Mouse (Mus musculus) lung, embryonic 16.5 days (tissue): ENCODE measurements around the gene Ddx25. TPM values are rescaled to one million over a fixed set of nuclear protein-coding genes. Genes with fewer than 3 reads are reported as not detected.

Experiments
- ATAC-seq: fragments of 200-750 bp; cut with Nextera tagmentation; 2 replicates; pipeline ENCODE4 v1.8.0; 2017; ENCODE audit warnings: low read depth, mild to moderate bottlenecking, moderate library complexity
- H3K27ac ChIP-seq: fragments of 300-500 bp; sonication (generic); 2 replicates; pipeline ENCODE4 v1.5.1; 2014; ENCODE audit warnings: mild to moderate bottlenecking, control low read depth, low read length
- H3K27me3 ChIP-seq: fragments of 300-500 bp; sonication (generic); 2 replicates; pipeline ENCODE4 v1.6.1; 2014; ENCODE audit warnings: low read depth, low read length, mixed read lengths; ENCODE audit not compliant: control insufficient read depth, insufficient read depth
- H3K36me3 ChIP-seq: fragments of 300-500 bp; sonication (generic); 2 replicates; pipeline ENCODE4 v1.6.1; 2014; ENCODE audit warnings: low read length; ENCODE audit not compliant: control insufficient read depth, insufficient read depth
- H3K4me1 ChIP-seq: fragments of 300-500 bp; sonication (generic); replicated peaks from 2 replicates; pipeline ENCODE4 v1.6.1; 2014; ENCODE audit warnings: low read length, mixed read lengths; ENCODE audit not compliant: control insufficient read depth, insufficient read depth
- H3K4me2 ChIP-seq: fragments of 300-500 bp; sonication (generic); 2 replicates; pipeline ENCODE4 v1.6.1; 2014; ENCODE audit warnings: low read depth, low read length, control low read depth
- H3K4me3 ChIP-seq: fragments of 300-500 bp; sonication (generic); 2 replicates; pipeline ENCODE4 v1.5.1; 2014; ENCODE audit warnings: mild to moderate bottlenecking, low read length, control low read depth
- H3K9ac ChIP-seq: fragments of 300-500 bp; sonication (generic); 2 replicates; pipeline ENCODE4 v1.6.1; 2014; ENCODE audit warnings: low read length, control low read depth
- H3K9me3 ChIP-seq: fragments of 300-500 bp; sonication (generic); 2 replicates; pipeline ENCODE4 v1.6.1; 2016; ENCODE audit warnings: low read length; ENCODE audit not compliant: control insufficient read depth
- WGBS: fragments of 180-500 bp; shearing (Covaris S2); extraction: QIAGEN DNeasy Blood & Tissue Kit; methylation state at CpG from one replicate; pipeline ENCODE4 v1.1.7; 2014; 5-methylcytosine and 5-hydroxymethylcytosine counted together
- polyA plus RNA-seq: library from polyadenylated mRNA; unstranded; fragments of >200 nt; fragmentation: Nextera tagmentation; extraction: Ambion mirVana; gene quantifications from 2 replicates; pipeline ENCODE4 v1.2.1, GENCODE M21; 2015

Gene Ddx25
- polyA plus RNA-seq, 1 experiment from 2014 or later = 0.77 TPM

- no peak overlapping the region for H3K4me2 ChIP-seq
- no peak overlapping the region for H3K4me3 ChIP-seq
- WGBS = 85% methylated on average over 5 of the region's 5 CpGs
- no peak overlapping the region for H3K27ac ChIP-seq
- no peaks in the 10 kb centered on the region for H3K27me3 ChIP-seq
- H3K36me3 ChIP-seq = peaks cover 28% of the 10 kb centered on the region
- H3K9me3 ChIP-seq = no peaks in the 10 kb centered on the region
- ATAC-seq = no peak
- H3K9ac ChIP-seq = no peak overlapping the region
- peaks cover 15% of the 10 kb centered on the region for H3K4me1 ChIP-seq
Observed at GRCm38 (mm10) chr9:35564536-35565240, 6.4 kb upstream of the Ddx25 start.

GRCm38 (mm10) chr9:35561583-35561982 is 3.3 kb upstream of the Ddx25 start:
- Histone ChIP-seq H3K36me3 (peaks cover 19% of the 10 kb centered on the region), H3K27me3 (no peaks in the 10 kb centered on the region; the same call in 1 of the 2 replicates), H3K9me3 (no peaks in the 10 kb centered on the region), H3K4me2 (no peak overlapping the region), H3K4me3 (no peak overlapping the region), H3K9ac (no peak overlapping the region), H3K4me1 (peaks cover 16% of the 10 kb centered on the region), H3K27ac (no peak overlapping the region)
- 86% methylated on average over 6 of the region's 6 CpGs for WGBS
- no peak for ATAC-seq

GRCm38 (mm10) chr9:35561076-35561475 is 2.7 kb upstream of the Ddx25 start:
- H3K4me1 ChIP-seq = peaks cover 16% of the 10 kb centered on the region
- H3K9me3 ChIP-seq = no peaks in the 10 kb centered on the region
- H3K36me3 ChIP-seq = peaks cover 15% of the 10 kb centered on the region
- no peak for ATAC-seq
- H3K27me3 ChIP-seq = peaks cover under 1% of the 10 kb centered on the region; the same call in 1 of the 2 replicates
- no peak overlapping the region for H3K9ac ChIP-seq
- 92% methylated on average over 11 of the region's 11 CpGs for WGBS
- H3K27ac ChIP-seq = no peak overlapping the region
- no peak overlapping the region for H3K4me3 ChIP-seq
- no peak overlapping the region for H3K4me2 ChIP-seq

GRCm38 (mm10) chr9:35559009-35559890 is 922 bp upstream of the Ddx25 start:
- Histone ChIP-seq H3K9ac (peak overlapping the region; percentile 74), H3K4me3 (peak overlapping the region; percentile 64), H3K27ac (peak overlapping the region; percentile 64), H3K9me3 (no peaks in the 10 kb centered on the region), H3K27me3 (peaks cover 2% of the 10 kb centered on the region; the same call in 1 of the 2 replicates), H3K4me1 (peaks cover 16% of the 10 kb centered on the region), H3K36me3 (peaks cover 9% of the 10 kb centered on the region), H3K4me2 (peak overlapping the region; percentile 100)
- under 1% methylated on average over 31 of the region's 31 CpGs for WGBS
- peak; percentile 93 for ATAC-seq

- H3K27me3 ChIP-seq = peaks cover 2% of the 10 kb centered on the region; the same call in 1 of the 2 replicates
- no peak overlapping the region for H3K9ac ChIP-seq
- no peak overlapping the region for H3K4me3 ChIP-seq
- 50% methylated on average over 12 of the region's 12 CpGs for WGBS
- H3K36me3 ChIP-seq = peaks cover 5% of the 10 kb centered on the region
- no peak overlapping the region for H3K27ac ChIP-seq
- H3K4me1 ChIP-seq = peaks cover 16% of the 10 kb centered on the region
- no peak overlapping the region for H3K4me2 ChIP-seq
- ATAC-seq = peak; percentile 27; the same call in 1 of the 2 replicates
- H3K9me3 ChIP-seq = no peaks in the 10 kb centered on the region
Observed at GRCm38 (mm10) chr9:35556494-35557102, 1.7 kb downstream of the Ddx25 start.

GRCm38 (mm10) chr9:35548455-35548854 is 9.9 kb downstream of the Ddx25 start:
- WGBS = 71% methylated on average over 9 of the region's 9 CpGs

GRCm38 (mm10) chr9:35546745-35547144 is 11.6 kb downstream of the Ddx25 start:
- H3K9ac ChIP-seq = no peak overlapping the region
- no peak overlapping the region for H3K27ac ChIP-seq
- H3K4me2 ChIP-seq = no peak overlapping the region
- WGBS = 64% methylated on average over 9 of the region's 9 CpGs
- no peaks in the 10 kb centered on the region for H3K27me3 ChIP-seq
- no peak for ATAC-seq
- H3K4me3 ChIP-seq = no peak overlapping the region
- H3K36me3 ChIP-seq = no peaks in the 10 kb centered on the region
- no peaks in the 10 kb centered on the region for H3K9me3 ChIP-seq
- no peaks in the 10 kb centered on the region for H3K4me1 ChIP-seq

More at GRCm38 (mm10) chr9:35548455-35548854, 9.9 kb downstream of the Ddx25 start:
- no peak for ATAC-seq
- no peaks in the 10 kb centered on the region for H3K36me3 ChIP-seq
- H3K27me3 ChIP-seq = no peaks in the 10 kb centered on the region
- no peak overlapping the region for H3K9ac ChIP-seq
- no peaks in the 10 kb centered on the region for H3K9me3 ChIP-seq
- H3K4me1 ChIP-seq = no peaks in the 10 kb centered on the region
- no peak overlapping the region for H3K4me2 ChIP-seq
- H3K4me3 ChIP-seq = no peak overlapping the region
- H3K27ac ChIP-seq = no peak overlapping the region

GRCm38 (mm10) chr9:35545704-35546103 is 12.6 kb downstream of the Ddx25 start:
- H3K36me3 ChIP-seq = no peaks in the 10 kb centered on the region
- no peak for ATAC-seq
- WGBS = 68% methylated on average over 12 of the region's 12 CpGs

GRCm38 (mm10) chr9:35544666-35545065 is 13.7 kb downstream of the Ddx25 start:
- Histone ChIP-seq H3K27ac (no peak overlapping the region), H3K36me3 (no peaks in the 10 kb centered on the region), H3K9me3 (no peaks in the 10 kb centered on the region), H3K4me3 (no peak overlapping the region), H3K27me3 (no peaks in the 10 kb centered on the region), H3K9ac (no peak overlapping the region), H3K4me1 (no peaks in the 10 kb centered on the region), H3K4me2 (no peak overlapping the region)
- no peak for ATAC-seq
- 64% methylated on average over 2 of the region's 2 CpGs for WGBS

More at GRCm38 (mm10) chr9:35545704-35546103, 12.6 kb downstream of the Ddx25 start:
- H3K9ac ChIP-seq = no peak overlapping the region
- H3K27me3 ChIP-seq = no peaks in the 10 kb centered on the region
- no peaks in the 10 kb centered on the region for H3K4me1 ChIP-seq
- H3K9me3 ChIP-seq = no peaks in the 10 kb centered on the region
- no peak overlapping the region for H3K4me2 ChIP-seq
- H3K4me3 ChIP-seq = no peak overlapping the region
- no peak overlapping the region for H3K27ac ChIP-seq
